Mouse (Mus musculus) MEL (cell line): ENCODE data around the gene Itih1.

ENCODE experiments used
- CTCF ChIP-seq, 3 experiments: IDR thresholded peaks in 2 of 3; conservative IDR thresholded peaks in 1 of 3; 2 replicates each; pipeline ENCODE4 v1.5.1; 2011 to 2012; ENCODE audit warnings: low read length in 3 of 3, low read depth in 2 of 3, mild to moderate bottlenecking in 2 of 3, improper control_type of control experiment in 1 of 3, inconsistent platforms in 1 of 3, mixed read lengths in 1 of 3, moderate library complexity in 1 of 3; ENCODE audit not compliant: control insufficient read depth in 1 of 3, insufficient read depth in 1 of 3, poor library complexity in 1 of 3, severe bottlenecking in 1 of 3
- EP300 ChIP-seq, 2 experiments: IDR thresholded peaks; 2 replicates each; pipeline ENCODE4 v1.6.1; 2011; ENCODE audit warnings: improper control_type of control experiment in 2 of 2, low read length in 2 of 2, low read depth in 1 of 2, mild to moderate bottlenecking in 1 of 2
- JUND ChIP-seq: IDR thresholded peaks from 2 replicates; pipeline ENCODE4 v1.6.1; 2011; ENCODE audit warnings: low read depth, mild to moderate bottlenecking, improper control_type of control experiment, low read length

DNA sequence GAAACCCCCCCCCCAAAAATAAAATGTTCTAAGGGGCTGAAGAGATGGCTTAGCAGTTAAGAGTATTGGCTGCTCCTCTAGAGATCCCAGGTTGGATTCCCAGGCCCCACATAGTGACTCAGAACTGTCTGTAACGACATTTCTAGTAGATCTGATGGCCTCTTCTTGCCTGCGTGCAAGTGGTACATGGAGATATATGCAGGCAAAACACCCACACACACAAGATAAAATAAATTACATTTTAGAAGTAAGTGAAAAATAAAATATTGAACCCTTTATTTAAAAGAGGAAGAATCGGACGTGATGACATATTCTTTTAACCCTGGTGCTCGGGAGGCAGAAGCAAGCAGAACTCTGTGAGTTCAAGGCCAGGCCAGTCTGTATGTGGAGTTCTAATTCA lies 40.5 kb downstream of the Itih1 start:
- TF ChIP-seq EP300 (IDR thresholded peaks at IDR 0.05; ENCODE audit: low read depth in 1 of 2, low read length in 2 of 2) (peak; percentile 76 to 85), JUND (no peak), CTCF (IDR thresholded peaks at IDR 0.05 in 2 of 3, conservative IDR thresholded peaks at IDR 0.05 in 1 of 3; ENCODE audit: control insufficient read depth in 1 of 3, insufficient read depth in 1 of 3, low read depth in 2 of 3, low read length in 3 of 3, poor library complexity in 1 of 3, severe bottlenecking in 1 of 3) (no peak)
